In genomic region chr2:38643625-38644427, GRCm38 (mm10) we compare ENCODE assay signal across 8 mouse cellular contexts. TPM values are rescaled to one million over a fixed set of nuclear protein-coding genes. Genes with fewer than 3 reads are reported as not detected.
DNase-seq lines count a peak whose midpoint lies in the region; ATAC-seq and TF ChIP-seq lines count a peak whose summit lies in the region.

Gene Psmb7, minus strand, starts transcription at chr2:38644087.

- peaks cover 23% of the 10 kb centered on the region; the same call in 1 of the 2 replicates for H3K36me3 ChIP-seq in embryonic facial prominence, embryonic 15.5 days
- peaks cover 30% of the 10 kb centered on the region for H3K36me3 ChIP-seq in limb, embryonic 14.5 days (ENCODE audit: control insufficient read depth, insufficient read depth, low read length)
- peaks cover 12% of the 10 kb centered on the region for H3K36me3 ChIP-seq in midbrain, postnatal 0 days (ENCODE audit: insufficient read depth, low read length)

- ATAC-seq in embryonic facial prominence, embryonic 15.5 days (ENCODE audit: insufficient number of reproducible peaks, low FRiP score, low TSS enrichment, low read depth) = peak; percentile 82
- ATAC-seq in limb, embryonic 14.5 days (ENCODE audit: low FRiP score, low read depth) = peak; percentile 93
- ATAC-seq in midbrain, postnatal 0 days (ENCODE audit: low FRiP score) = peak; percentile 77

- H3K4me1 ChIP-seq in bone marrow, adult 2 months (ENCODE audit: control insufficient read depth, insufficient read depth, low read length) = no peaks in the 10 kb centered on the region; the same call in 1 of the 2 replicates
- peaks cover 13% of the 10 kb centered on the region; the same call in 1 of the 2 replicates for H3K4me1 ChIP-seq in embryonic facial prominence, embryonic 15.5 days
- H3K4me1 ChIP-seq in limb, embryonic 14.5 days (ENCODE audit: control insufficient read depth, insufficient read depth, low read length) = peaks cover 14% of the 10 kb centered on the region; the same call in 1 of the 2 replicates
- H3K4me1 ChIP-seq in midbrain, postnatal 0 days (ENCODE audit: insufficient read depth, low read length) = peaks cover 5% of the 10 kb centered on the region; the same call in 1 of the 2 replicates

- H3K27ac ChIP-seq in bone marrow, adult 2 months (ENCODE audit: control insufficient read depth, insufficient read depth, low read depth, low read length, poor library complexity) = peak within 1 kb of the TSS; percentile 60; the same call in 1 of the 2 replicates
- H3K27ac ChIP-seq in embryonic facial prominence, embryonic 15.5 days (replicated peaks) = peak within 1 kb of the TSS; percentile 72
- peak within 1 kb of the TSS; percentile 55 for H3K27ac ChIP-seq in limb, embryonic 14.5 days (replicated peaks; ENCODE audit: low read depth, low read length)
- peak within 1 kb of the TSS; percentile 74 for H3K27ac ChIP-seq in midbrain, postnatal 0 days (ENCODE audit: low read depth, low read length)

- H3K9ac ChIP-seq in embryonic facial prominence, embryonic 15.5 days = peak within 1 kb of the TSS; percentile 83
- peak within 1 kb of the TSS; percentile 94 for H3K9ac ChIP-seq in limb, embryonic 14.5 days (ENCODE audit: low read depth, low read length, severe bottlenecking)
- H3K9ac ChIP-seq in midbrain, postnatal 0 days (replicated peaks; ENCODE audit: low read length, poor library complexity, severe bottlenecking) = peak within 1 kb of the TSS; percentile 83

- H3K9me3 ChIP-seq in embryonic facial prominence, embryonic 15.5 days (replicated peaks) = no peaks in the 10 kb centered on the region
- no peaks in the 10 kb centered on the region for H3K9me3 ChIP-seq in limb, embryonic 14.5 days (ENCODE audit: control insufficient read depth, low read length)
- no peaks in the 10 kb centered on the region for H3K9me3 ChIP-seq in midbrain, postnatal 0 days (ENCODE audit: low read length)

- peak; percentile 95 for DNase-seq in 416B (ENCODE audit: low read depth)
- peak; percentile 88 for DNase-seq in heart, adult 8-10 months (ENCODE audit: low spot score)
- peak; percentile 94 for DNase-seq in kidney, adult 9 months
- DNase-seq in limb, embryonic 14.5 days (ENCODE audit: low spot score) = peak; percentile 96
- peak; percentile 96 for DNase-seq in midbrain, postnatal 0 days (ENCODE audit: low spot score)
- DNase-seq in spleen, postnatal 14 days (ENCODE audit: low spot score in 2 of 2) = peak; percentile 75 to 83

- H3K4me3 ChIP-seq in bone marrow, adult 2 months (replicated peaks; ENCODE audit: control insufficient read depth, low read depth, low read length) = peak within 1 kb of the TSS; percentile 95
- H3K4me3 ChIP-seq in embryonic facial prominence, embryonic 15.5 days (replicated peaks) = peak within 1 kb of the TSS; percentile 87
- peak within 1 kb of the TSS; percentile 84 for H3K4me3 ChIP-seq in limb, embryonic 14.5 days (replicated peaks; ENCODE audit: low read length)
- H3K4me3 ChIP-seq in midbrain, postnatal 0 days (ENCODE audit: low read depth, low read length) = peak within 1 kb of the TSS; percentile 92

- TF ChIP-seq CTCF in bone marrow, adult 2 months (IDR thresholded peaks at IDR 0.05; ENCODE audit: control insufficient read depth, insufficient read depth, low read length) = no peak
- no peak for TF ChIP-seq CTCF in midbrain, postnatal 0 days (IDR thresholded peaks at IDR 0.05)

- H3K27me3 ChIP-seq in embryonic facial prominence, embryonic 15.5 days = no peaks in the 10 kb centered on the region
- no peaks in the 10 kb centered on the region for H3K27me3 ChIP-seq in limb, embryonic 14.5 days (ENCODE audit: control insufficient read depth, insufficient read depth, low read length)
- no peaks in the 10 kb centered on the region for H3K27me3 ChIP-seq in midbrain, postnatal 0 days (ENCODE audit: insufficient read depth, low read length)

- 4% methylated on average over 52 of the region's 52 CpGs for WGBS in bone marrow, adult 2 months
- 2% methylated on average over 52 of the region's 52 CpGs for WGBS in embryonic facial prominence, embryonic 15.5 days
- WGBS in limb, embryonic 14.5 days = 2% methylated on average over 49 of the region's 52 CpGs
- 1% methylated on average over 52 of the region's 52 CpGs for WGBS in midbrain, postnatal 0 days

- peak; percentile 44; the same call in 1 of the 2 replicates for TF ChIP-seq POLR2A in bone marrow, adult 2 months (IDR thresholded peaks at IDR 0.05; ENCODE audit: borderline replicate concordance, control insufficient read depth, low read depth, low read length)
- TF ChIP-seq POLR2A in limb, embryonic 14.5 days (IDR thresholded peaks at IDR 0.05; ENCODE audit: borderline replicate concordance, extremely low read depth, insufficient read depth, insufficient read length) = 0 out of 2 replicates have a peak, but pooled peaks have one; percentile 35

- peak within 1 kb of the TSS; percentile 75 for H3K4me2 ChIP-seq in embryonic facial prominence, embryonic 15.5 days (replicated peaks)
- peak within 1 kb of the TSS; percentile 79 for H3K4me2 ChIP-seq in limb, embryonic 14.5 days (replicated peaks; ENCODE audit: low read depth, low read length, severe bottlenecking)
- peak within 1 kb of the TSS; percentile 92 for H3K4me2 ChIP-seq in midbrain, postnatal 0 days (ENCODE audit: low read depth, low read length, poor library complexity, severe bottlenecking)

RNA-seq across cellular contexts. Expression of gene Psmb7, which starts in this region (rescaled TPM):
- polyA plus RNA-seq in bone marrow, adult 2 months (2011; ENCODE audit: insufficient read depth, insufficient read length, low replicate concordance, missing spikeins) = 46.5 and 82.9 TPM in 2 replicates
- polyA plus RNA-seq in embryonic facial prominence, embryonic 15.5 days (2015; fragmentation: Nextera tagmentation; extraction: Ambion mirVana) = 222 and 228 TPM in 2 replicates
- total RNA-seq in heart, adult 8-10 months (2022) = 100 to 1,000 TPM; 221 to 264 (median 236) TPM
- 202 and 265 TPM in 2 replicates for polyA plus RNA-seq in limb, embryonic 14.5 days (2012; rRNA removed)
- polyA plus RNA-seq in limb, embryonic 14.5 days (2014; fragmentation: Nextera tagmentation; extraction: Ambion mirVana) = 240 and 253 TPM in 2 replicates
- 218 and 239 TPM in 2 replicates for total RNA-seq in midbrain, postnatal 0 days (2014; rRNA removed)
- 282 and 287 TPM in 2 replicates for polyA plus RNA-seq in midbrain, postnatal 0 days (2015; fragmentation: Nextera tagmentation; extraction: Ambion mirVana)

Comparison
In these comparisons a context has a peak if more than half of its experiments do, and no peak if none do; other contexts are left out.
1. Peak in every context shown above with its lines: DNase-seq, ATAC-seq, H3K4me3 ChIP-seq and H3K27ac ChIP-seq.